Mouse (Mus musculus): Measurements from ENCODE around the gene Ttc13. TPM values are rescaled to one million over a fixed set of nuclear protein-coding genes. Genes with fewer than 3 reads are reported as not detected.
A peak's percentile ranks its signal among the peaks of the same experiment; 100 is the strongest.

Ttc13 gene
- 56.3 and 70.9 TPM in 2 replicates for polyA plus RNA-seq (2014; fragmentation: Nextera tagmentation; extraction: Ambion mirVana)

DNA sequence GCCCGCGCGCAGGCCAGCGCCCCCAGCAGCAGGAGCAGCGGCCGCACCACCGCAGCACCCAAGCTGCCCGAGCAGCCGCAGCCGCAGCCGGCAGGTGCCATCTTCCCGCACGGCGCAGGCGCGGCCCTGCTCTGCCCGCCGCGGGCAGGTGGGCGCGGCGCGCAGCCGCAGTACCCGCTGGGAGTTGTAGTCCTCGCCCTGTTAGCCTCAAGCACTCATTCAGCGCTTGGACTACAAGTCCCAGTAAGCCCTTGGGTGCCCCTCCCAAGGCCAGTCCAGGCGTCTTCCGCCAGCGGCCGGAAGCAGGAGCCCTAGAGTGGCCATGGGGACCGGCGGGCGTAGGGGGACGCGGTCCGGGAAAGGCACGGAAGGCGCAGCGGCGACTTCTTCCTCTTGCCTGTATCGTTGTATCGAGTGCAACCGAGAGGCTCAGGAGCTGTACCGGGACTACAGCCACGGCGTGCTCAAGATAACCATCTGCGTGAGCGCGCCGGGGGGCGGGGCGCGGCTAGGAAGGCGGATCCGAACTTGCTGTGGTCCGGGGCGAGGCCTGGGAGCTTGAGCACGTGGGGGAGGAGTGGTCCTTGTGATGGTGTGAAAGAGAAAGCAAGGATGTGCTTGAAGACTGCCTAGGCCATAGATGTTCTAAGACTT, at the start of gene Ttc13, which contains the start of gene Arv1:
Gene Ttc13 (minus strand): TSS at position 122 of the 654 bp plus-strand sequence.
Gene Arv1 (plus strand): TSS at position 278 of the 654 bp plus-strand sequence.
- no peaks in the 10 kb centered on the region for H3K27me3 ChIP-seq (ENCODE audit: control insufficient read depth, insufficient read depth, low read length)
- peaks cover 22% of the 10 kb centered on the region for H3K36me3 ChIP-seq (ENCODE audit: control insufficient read depth, insufficient read depth, low read length)
- peak within 1 kb of the TSS; percentile 80 for H3K27ac ChIP-seq (replicated peaks; ENCODE audit: low read depth, low read length)
- H3K4me3 ChIP-seq (replicated peaks; ENCODE audit: low read depth, low read length) = peak within 1 kb of the TSS; percentile 91
- peak within 1 kb of the TSS; percentile 91 for H3K4me2 ChIP-seq (ENCODE audit: low read length)
- ATAC-seq (ENCODE audit: low FRiP score, low TSS enrichment) (peak; percentile 99), DNase-seq (peak; percentile 98)
- WGBS = under 1% methylated on average over 59 of the region's 59 CpGs
- H3K4me1 ChIP-seq (ENCODE audit: control insufficient read depth, insufficient read depth, low read length) = peaks cover 19% of the 10 kb centered on the region
- H3K9ac ChIP-seq (replicated peaks; ENCODE audit: low read length) = peak within 1 kb of the TSS; percentile 91
- H3K9me3 ChIP-seq (ENCODE audit: control insufficient read depth, low read length) = no peaks in the 10 kb centered on the region

GRCm38 (mm10) chr8:124763061-124763460, 41.3 kb upstream of the Ttc13 start:
- ATAC-seq (ENCODE audit: low FRiP score, low TSS enrichment) = no peak
- no peak overlapping the region for H3K4me2 ChIP-seq (ENCODE audit: low read length)

DNA sequence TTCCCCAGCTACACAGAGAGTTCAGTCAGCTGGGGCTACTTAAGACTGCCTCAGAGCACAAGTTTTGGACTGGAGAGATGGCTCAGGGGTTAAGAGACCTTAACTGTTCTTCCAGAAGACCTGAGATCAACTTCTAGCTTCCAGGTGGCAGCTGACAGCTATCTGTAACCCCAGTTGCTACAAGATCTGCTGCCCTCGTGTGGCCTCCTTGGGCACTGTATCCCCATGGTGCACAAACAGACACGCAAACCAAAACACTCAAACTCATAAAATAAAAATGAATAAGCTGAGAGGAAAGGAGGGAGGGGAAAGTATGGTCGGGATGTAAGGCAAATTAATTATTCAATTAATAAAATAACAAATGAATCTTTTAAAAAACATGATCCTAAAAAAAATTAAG, 36.8 kb upstream of the Ttc13 start:
- Histone ChIP-seq H3K27ac (replicated peaks; ENCODE audit: low read depth, low read length) (no peak overlapping the region), H3K9ac (replicated peaks; ENCODE audit: low read length) (no peak overlapping the region), H3K27me3 (ENCODE audit: control insufficient read depth, insufficient read depth, low read length) (no peaks in the 10 kb centered on the region), H3K4me3 (replicated peaks; ENCODE audit: low read depth, low read length) (no peak overlapping the region), H3K9me3 (ENCODE audit: control insufficient read depth, low read length) (no peaks in the 10 kb centered on the region), H3K36me3 (ENCODE audit: control insufficient read depth, insufficient read depth, low read length) (no peaks in the 10 kb centered on the region), H3K4me2 (ENCODE audit: low read length) (no peak overlapping the region), H3K4me1 (ENCODE audit: control insufficient read depth, insufficient read depth, low read length) (no peaks in the 10 kb centered on the region)
- DNase-seq (peak; percentile 42), ATAC-seq (ENCODE audit: low FRiP score, low TSS enrichment) (no peak)
- 39% methylated on average over 3 of the region's 3 CpGs for WGBS

More at GRCm38 (mm10) chr8:124763061-124763460, 41.3 kb upstream of the Ttc13 start:
- Histone ChIP-seq H3K9me3 (ENCODE audit: control insufficient read depth, low read length) (no peaks in the 10 kb centered on the region), H3K27ac (replicated peaks; ENCODE audit: low read depth, low read length) (no peak overlapping the region), H3K4me3 (replicated peaks; ENCODE audit: low read depth, low read length) (no peak overlapping the region), H3K4me1 (ENCODE audit: control insufficient read depth, insufficient read depth, low read length) (no peaks in the 10 kb centered on the region), H3K36me3 (ENCODE audit: control insufficient read depth, insufficient read depth, low read length) (no peaks in the 10 kb centered on the region), H3K27me3 (ENCODE audit: control insufficient read depth, insufficient read depth, low read length) (no peaks in the 10 kb centered on the region), H3K9ac (replicated peaks; ENCODE audit: low read length) (no peak overlapping the region)
- WGBS = 67% methylated on average over 7 of the region's 7 CpGs
- no peak for DNase-seq

DNA sequence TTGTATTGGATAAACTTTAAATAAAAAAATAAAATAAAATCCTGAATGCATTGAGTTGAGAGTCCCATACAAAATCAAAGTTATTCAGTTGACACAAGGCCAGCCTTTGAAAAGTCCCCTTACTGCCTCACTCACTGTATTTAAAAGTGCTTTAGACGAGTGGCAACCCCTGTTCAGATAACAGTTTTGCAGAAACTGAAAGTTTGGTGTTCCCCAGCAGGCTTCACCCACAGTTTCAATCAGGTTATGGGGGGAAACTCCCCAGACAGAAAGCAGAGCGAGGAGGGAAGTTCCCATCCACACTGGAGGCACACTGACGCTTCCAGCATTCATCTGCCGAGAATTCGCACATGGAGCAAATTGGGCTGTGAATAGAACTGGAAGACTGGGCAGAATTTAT, 34.8 kb upstream of the Ttc13 start:
- H3K36me3 ChIP-seq (ENCODE audit: control insufficient read depth, insufficient read depth, low read length) = no peaks in the 10 kb centered on the region
- H3K9me3 ChIP-seq (ENCODE audit: control insufficient read depth, low read length) = no peaks in the 10 kb centered on the region
- peaks cover 16% of the 10 kb centered on the region for H3K27me3 ChIP-seq (ENCODE audit: control insufficient read depth, insufficient read depth, low read length)
- H3K4me2 ChIP-seq (ENCODE audit: low read length) = no peak overlapping the region
- DNase-seq (no peak), ATAC-seq (ENCODE audit: low FRiP score, low TSS enrichment) (no peak)
- no peak overlapping the region for H3K4me3 ChIP-seq (replicated peaks; ENCODE audit: low read depth, low read length)
- no peak overlapping the region for H3K27ac ChIP-seq (replicated peaks; ENCODE audit: low read depth, low read length)
- no peak overlapping the region for H3K9ac ChIP-seq (replicated peaks; ENCODE audit: low read length)
- WGBS = 71% methylated on average over 5 of the region's 5 CpGs
- peaks cover under 1% of the 10 kb centered on the region; the same call in 1 of the 2 replicates for H3K4me1 ChIP-seq (ENCODE audit: control insufficient read depth, insufficient read depth, low read length)

- ATAC-seq (ENCODE audit: low FRiP score, low TSS enrichment) = no peak
- peaks cover 21% of the 10 kb centered on the region for H3K27me3 ChIP-seq (ENCODE audit: control insufficient read depth, insufficient read depth, low read length)
- H3K4me3 ChIP-seq (replicated peaks; ENCODE audit: low read depth, low read length) = no peak overlapping the region
- no peaks in the 10 kb centered on the region for H3K9me3 ChIP-seq (ENCODE audit: control insufficient read depth, low read length)
- no peaks in the 10 kb centered on the region for H3K36me3 ChIP-seq (ENCODE audit: control insufficient read depth, insufficient read depth, low read length)
- H3K27ac ChIP-seq (replicated peaks; ENCODE audit: low read depth, low read length) = no peak overlapping the region
- no peak for DNase-seq
- H3K4me1 ChIP-seq (ENCODE audit: control insufficient read depth, insufficient read depth, low read length) = peaks cover 5% of the 10 kb centered on the region; the same call in 1 of the 2 replicates
- WGBS = 71% methylated on average over 2 of the region's 2 CpGs
- no peak overlapping the region for H3K9ac ChIP-seq (replicated peaks; ENCODE audit: low read length)
- no peak overlapping the region for H3K4me2 ChIP-seq (ENCODE audit: low read length)
Observed at GRCm38 (mm10) chr8:124756153-124756552, 34.4 kb upstream of the Ttc13 start.

- H3K27me3 ChIP-seq (ENCODE audit: control insufficient read depth, insufficient read depth, low read length) = peaks cover 27% of the 10 kb centered on the region
Observed at GRCm38 (mm10) chr8:124755481-124755880, 33.7 kb upstream of the Ttc13 start.

DNA sequence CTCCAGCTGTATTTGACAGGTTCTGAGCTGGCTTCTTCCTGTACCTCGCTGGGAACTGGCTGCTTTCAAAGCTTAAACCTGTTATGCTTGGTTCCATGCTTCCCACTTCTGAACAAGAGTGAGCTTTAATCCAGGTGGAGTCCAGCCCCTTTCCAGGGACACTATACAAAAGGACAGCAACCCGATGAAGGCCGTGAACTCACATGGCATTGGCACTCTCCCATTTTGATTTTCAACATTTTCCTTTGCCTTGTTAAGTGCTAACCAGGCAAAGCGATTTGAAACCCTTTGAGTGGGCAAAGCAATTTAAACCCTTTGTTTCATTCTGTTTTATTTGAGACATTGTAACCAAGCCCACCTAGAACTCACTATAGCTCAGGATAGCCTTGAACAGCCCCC, 33.0 kb upstream of the Ttc13 start:
- peaks cover 10% of the 10 kb centered on the region; the same call in 1 of the 2 replicates for H3K4me1 ChIP-seq (ENCODE audit: control insufficient read depth, insufficient read depth, low read length)
- no peak overlapping the region for H3K9ac ChIP-seq (replicated peaks; ENCODE audit: low read length)
- WGBS = 42% methylated on average over 4 of the region's 4 CpGs
- no peaks in the 10 kb centered on the region for H3K9me3 ChIP-seq (ENCODE audit: control insufficient read depth, low read length)
- H3K27me3 ChIP-seq (ENCODE audit: control insufficient read depth, insufficient read depth, low read length) = peaks cover 34% of the 10 kb centered on the region
- no peak overlapping the region for H3K27ac ChIP-seq (replicated peaks; ENCODE audit: low read depth, low read length)
- no peak overlapping the region for H3K4me3 ChIP-seq (replicated peaks; ENCODE audit: low read depth, low read length)
- H3K36me3 ChIP-seq (ENCODE audit: control insufficient read depth, insufficient read depth, low read length) = no peaks in the 10 kb centered on the region
- H3K4me2 ChIP-seq (ENCODE audit: low read length) = no peak overlapping the region
- DNase-seq (no peak), ATAC-seq (ENCODE audit: low FRiP score, low TSS enrichment) (no peak)

More at GRCm38 (mm10) chr8:124755481-124755880, 33.7 kb upstream of the Ttc13 start:
- Histone ChIP-seq H3K36me3 (ENCODE audit: control insufficient read depth, insufficient read depth, low read length) (no peaks in the 10 kb centered on the region), H3K4me1 (ENCODE audit: control insufficient read depth, insufficient read depth, low read length) (peaks cover 10% of the 10 kb centered on the region; the same call in 1 of the 2 replicates), H3K9ac (replicated peaks; ENCODE audit: low read length) (no peak overlapping the region), H3K4me3 (replicated peaks; ENCODE audit: low read depth, low read length) (no peak overlapping the region), H3K4me2 (ENCODE audit: low read length) (no peak overlapping the region), H3K27ac (replicated peaks; ENCODE audit: low read depth, low read length) (no peak overlapping the region), H3K9me3 (ENCODE audit: control insufficient read depth, low read length) (no peaks in the 10 kb centered on the region)
- ATAC-seq (ENCODE audit: low FRiP score, low TSS enrichment) (no peak), DNase-seq (no peak)
- 85% methylated on average over 8 of the region's 8 CpGs for WGBS

- Histone ChIP-seq H3K27ac (replicated peaks; ENCODE audit: low read depth, low read length) (no peak overlapping the region), H3K9ac (replicated peaks; ENCODE audit: low read length) (no peak overlapping the region), H3K27me3 (ENCODE audit: control insufficient read depth, insufficient read depth, low read length) (peaks cover 40% of the 10 kb centered on the region), H3K4me1 (ENCODE audit: control insufficient read depth, insufficient read depth, low read length) (peaks cover 10% of the 10 kb centered on the region; the same call in 1 of the 2 replicates), H3K4me3 (replicated peaks; ENCODE audit: low read depth, low read length) (no peak overlapping the region), H3K9me3 (ENCODE audit: control insufficient read depth, low read length) (no peaks in the 10 kb centered on the region), H3K36me3 (ENCODE audit: control insufficient read depth, insufficient read depth, low read length) (no peaks in the 10 kb centered on the region), H3K4me2 (ENCODE audit: low read length) (no peak overlapping the region)
- DNase-seq = peak; percentile 19
- no peak for ATAC-seq (ENCODE audit: low FRiP score, low TSS enrichment)
- 19% methylated on average over 11 of the region's 11 CpGs for WGBS
Observed at GRCm38 (mm10) chr8:124754101-124754791, 32.5 kb upstream of the Ttc13 start.

All from midbrain, embryonic 14.5 days (tissue).